Mouse (Mus musculus): ENCODE results near the gene Dab1.
A peak's percentile ranks its signal among the peaks of the same experiment; 100 is the strongest.

Dab1 gene

DNA sequence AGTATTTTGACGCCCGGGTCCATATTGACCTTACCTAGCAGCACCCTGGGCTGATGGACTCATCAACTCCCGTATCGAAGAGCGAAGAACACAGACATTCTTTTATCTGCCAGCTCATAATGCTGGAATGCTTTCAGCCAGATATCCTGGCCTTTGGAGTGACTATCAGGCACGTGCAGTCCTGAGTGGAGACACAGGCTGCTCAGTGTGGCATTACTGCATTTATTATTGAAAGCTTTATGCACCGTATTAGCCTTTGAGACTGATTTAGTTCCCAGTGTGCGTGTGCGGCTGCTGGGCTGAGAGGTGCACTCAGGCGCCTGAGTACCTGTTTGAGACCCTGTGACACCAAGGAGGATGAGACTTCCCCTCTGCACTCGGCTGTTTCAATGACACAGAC lies 1075.0 kb downstream of the Dab1 start:
- DNase-seq: no peak

DNA sequence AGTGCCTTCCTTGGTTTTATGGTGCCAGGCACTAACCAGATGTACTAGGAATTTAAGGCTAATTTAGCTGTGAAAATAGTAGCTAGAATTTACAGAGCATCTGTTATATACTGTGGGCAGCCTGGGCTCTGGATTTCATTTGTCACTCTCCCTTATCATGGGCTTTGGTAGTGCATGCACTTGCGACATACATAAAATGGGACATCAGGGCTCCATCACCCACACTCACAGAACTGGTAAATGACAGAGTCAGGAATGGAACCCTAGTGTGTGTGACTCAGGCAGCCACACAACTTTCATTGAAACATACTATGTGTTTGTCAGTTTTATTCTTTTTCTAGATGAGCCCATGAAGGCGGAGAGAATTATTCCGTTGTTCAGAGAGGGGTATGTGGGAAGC lies 1077.4 kb downstream of the Dab1 start:
- DNase-seq: no peak

DNA sequence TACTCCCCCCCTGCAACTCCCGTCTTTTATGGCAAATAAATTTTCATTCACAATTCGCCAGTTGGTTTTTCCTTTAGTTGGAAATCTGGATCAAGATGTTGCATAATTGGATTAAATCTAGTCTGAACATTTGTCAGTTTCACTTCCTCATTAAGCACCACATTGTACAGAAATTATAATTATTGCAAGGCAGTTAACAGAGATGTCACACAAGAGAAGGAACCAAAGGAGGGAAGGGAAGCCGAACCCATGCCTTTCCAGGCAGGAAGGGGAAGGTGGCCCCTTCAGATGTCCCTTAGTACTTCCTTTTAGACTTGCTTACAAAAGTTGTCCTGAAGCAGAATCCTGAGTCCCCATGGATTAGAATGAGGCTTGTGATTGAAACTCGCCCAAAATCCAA lies 1078.5 kb downstream of the Dab1 start:
- peak; percentile 89 for DNase-seq

DNA sequence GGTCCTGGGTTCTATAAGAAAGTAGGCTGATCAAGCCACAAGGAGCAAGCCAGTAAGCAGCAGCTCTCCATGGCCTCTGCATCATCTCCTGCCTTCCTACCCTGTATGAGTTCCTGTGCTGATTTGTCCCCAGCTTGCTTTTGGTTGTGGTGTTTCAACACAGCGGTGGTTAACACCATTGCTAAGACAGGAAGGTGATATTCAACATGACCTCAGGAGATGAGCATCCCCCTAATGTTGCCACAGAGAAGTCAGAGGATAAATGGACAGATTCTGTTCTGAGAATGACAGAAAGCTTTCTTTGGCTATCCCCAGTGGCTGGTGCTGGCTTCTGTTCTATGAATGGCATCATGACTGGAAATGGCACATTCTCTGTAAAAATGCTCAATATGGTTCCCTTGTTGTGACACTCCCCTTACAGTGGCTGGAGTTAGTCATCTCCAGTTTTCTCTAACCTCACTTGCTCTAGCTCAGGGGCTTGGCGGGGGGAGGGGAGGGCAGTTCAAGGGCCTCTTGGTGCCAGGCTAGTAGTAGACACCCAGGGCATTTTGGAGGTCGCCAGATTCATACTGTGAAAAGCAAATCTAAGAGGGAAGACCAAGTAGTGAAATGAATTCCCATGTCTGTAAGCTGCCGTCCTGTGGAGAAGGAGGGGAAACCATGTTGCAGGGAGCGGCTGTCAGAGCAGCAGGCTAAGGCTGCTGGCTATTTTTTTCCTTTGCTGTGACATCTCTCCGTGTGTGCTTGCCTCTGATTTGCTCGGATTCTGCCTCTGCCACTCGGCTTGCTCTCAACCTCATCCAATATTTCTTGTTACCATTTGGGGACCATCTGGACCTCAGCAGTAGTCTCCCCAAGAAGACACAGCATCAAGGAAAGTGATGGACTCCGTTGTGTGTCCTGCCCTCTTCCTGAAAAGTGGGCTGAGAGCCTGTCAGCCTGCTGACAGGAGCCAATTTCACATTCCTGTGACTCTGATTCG lies 1086.8 kb downstream of the Dab1 start:
- DNase-seq: no peak

DNA sequence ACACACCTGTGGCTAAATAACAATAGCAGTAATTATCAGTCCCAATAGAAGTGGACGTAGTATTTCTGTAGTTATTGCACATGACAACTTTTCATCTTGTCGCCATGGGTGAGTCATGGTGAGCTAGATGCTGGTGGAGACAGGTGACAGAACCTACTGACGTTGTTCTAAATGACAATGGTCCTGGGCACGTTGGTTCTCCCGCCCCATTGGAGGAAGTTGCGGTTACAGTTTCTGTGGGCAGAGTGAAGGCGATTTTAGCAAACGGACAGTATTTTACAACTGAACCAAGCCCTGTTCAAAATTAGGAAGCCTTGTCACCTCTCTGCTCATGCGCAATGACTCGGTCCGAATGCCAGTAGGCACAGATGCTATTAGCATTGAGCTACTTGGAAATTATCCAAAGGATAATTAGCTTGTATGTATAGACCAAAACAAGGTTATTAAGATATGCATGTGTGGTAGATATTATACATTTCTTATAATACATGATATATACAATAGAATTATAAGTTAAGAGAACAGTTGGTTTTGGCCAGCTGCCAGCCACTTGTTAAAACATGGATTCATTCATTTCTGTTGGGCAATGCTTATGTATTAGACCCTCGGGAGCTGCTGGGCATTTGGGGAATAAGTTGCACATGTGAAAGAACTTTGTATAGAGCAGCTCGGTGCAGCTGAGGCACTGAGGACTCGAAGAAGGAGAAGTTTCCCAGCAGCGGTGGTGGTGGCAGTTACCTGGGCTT lies 1093.4 kb downstream of the Dab1 start:
- no peak for DNase-seq

DNA sequence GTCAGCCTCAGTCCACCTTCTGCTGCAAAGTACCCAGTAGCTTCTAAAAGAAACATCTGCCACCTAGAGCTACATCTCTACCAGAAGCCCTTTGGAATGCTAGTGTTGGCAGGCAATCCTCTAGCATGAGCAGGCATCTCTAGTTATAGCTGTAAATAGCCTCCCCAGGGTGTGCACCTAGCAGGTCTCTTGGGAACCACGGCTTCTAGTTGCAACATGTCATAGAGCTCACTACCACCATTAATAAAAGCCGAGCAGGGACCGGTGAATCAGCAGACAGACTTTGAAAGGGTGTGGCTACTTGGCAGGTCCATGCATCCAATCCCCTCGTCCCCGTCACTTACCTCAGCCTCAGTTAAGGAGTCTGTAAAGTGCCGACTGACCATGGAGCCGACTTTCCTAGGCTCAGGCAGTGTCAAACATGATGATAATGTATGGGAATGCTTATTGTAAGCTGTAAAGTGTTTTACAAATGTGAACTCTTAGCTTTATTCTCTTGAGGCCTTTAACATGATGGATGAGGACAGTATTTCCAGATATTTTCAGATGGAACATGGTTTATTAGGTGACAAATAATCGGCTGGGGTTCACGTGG lies 1095.9 kb downstream of the Dab1 start:
- no peak for DNase-seq

DNA sequence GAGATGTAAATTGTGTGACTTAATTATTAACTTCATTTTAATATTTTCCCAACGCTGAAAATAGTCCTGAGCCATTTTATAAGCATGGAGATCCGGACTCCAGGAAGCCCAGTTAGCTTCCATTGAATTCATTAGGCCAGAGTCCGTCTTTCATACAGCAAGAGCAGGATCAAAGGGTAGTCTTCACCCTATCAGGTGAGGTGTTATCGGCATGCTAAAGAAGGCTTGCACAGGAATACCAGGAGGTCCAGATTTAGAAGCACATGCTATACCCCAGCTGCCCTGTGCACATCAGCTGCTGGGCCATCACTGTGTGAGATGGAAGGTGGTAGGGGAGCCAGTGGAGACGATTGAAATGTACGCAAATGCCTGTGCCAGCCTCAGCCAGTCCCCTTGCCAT lies 1096.7 kb downstream of the Dab1 start:
- DNase-seq: no peak

DNA sequence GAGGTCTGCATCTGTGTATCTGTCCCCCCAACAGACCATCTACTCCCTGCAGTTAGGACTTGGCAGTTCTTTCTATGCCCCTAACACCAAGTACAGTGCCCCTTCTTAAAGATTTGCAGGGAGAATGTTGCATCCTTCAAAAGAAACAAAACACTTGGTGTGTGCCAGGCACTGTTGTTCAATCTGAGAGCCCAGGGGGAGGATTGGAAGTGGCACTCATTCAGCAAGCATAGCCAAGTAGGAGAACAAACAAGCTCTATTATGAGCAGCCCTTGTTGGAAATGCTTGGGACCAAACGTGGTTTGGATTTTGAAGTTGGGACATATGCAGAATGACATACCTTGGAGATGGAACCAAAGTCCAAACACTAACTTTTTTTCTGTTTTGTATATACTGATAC lies 1097.3 kb downstream of the Dab1 start:
- no peak for DNase-seq

DNA sequence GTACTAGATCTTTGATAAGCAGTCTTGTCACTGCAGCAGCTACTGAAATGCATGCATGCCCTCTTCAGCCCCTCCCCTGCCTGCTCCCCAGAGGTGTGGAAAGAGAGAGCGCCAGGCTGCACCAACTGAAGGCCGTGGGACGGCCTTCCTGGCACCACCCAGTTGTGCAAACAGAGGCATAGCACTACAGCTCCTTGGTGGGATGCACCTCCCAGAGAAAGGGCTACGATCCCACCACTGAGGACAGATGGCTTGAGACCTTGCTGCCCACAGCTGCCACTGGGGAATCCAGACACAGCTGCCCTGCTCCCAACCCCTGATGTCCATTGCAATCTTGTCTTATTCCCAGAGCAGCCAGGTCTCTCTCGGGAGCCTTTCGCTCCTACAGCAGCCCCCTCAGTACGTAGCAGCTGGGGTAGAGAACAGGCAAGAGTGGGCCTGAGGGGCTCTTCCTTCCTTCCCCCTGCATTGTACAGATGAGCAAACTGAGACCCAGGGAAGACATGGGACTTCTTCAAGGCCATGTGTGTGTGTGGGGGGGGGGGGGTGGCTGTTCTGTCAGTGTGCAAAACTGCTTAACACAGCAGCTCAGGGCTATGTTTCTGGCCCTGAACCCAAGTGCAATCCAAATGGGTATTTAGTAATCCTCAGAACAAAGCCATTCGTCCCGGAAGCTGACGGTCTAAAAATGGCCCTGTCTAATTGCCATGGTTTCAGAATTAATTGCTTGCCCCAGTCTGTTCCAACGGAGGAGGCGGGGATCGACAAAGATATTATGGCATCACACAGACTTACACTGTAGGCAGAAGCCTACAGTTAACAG lies 1100.0 kb downstream of the Dab1 start:
- DNase-seq: no peak

DNA sequence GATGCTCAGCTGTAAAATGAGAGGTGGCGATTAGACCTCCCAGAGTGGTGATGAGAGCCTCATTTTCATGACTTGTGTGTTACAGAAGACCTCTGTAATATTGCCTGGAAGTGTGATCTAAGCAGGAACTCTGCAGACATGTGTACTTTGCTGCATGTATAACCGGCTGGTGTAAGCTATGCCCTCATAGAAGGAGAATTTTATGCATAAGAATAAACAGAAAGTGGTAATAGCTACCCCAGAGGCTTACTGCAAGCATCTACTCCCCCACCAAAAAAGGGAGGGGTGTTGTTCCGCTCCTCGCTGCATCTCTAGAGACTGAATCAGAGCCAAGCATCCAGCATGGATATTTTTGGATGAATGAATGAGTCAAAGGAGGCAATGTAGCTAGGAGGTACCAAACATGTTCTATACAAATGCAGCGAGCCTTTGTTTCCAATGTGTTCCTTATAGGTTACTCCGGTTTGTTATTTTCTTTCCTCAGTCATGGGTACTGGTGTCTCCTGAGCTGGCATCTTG lies 1104.4 kb downstream of the Dab1 start:
- DNase-seq: no peak

DNA sequence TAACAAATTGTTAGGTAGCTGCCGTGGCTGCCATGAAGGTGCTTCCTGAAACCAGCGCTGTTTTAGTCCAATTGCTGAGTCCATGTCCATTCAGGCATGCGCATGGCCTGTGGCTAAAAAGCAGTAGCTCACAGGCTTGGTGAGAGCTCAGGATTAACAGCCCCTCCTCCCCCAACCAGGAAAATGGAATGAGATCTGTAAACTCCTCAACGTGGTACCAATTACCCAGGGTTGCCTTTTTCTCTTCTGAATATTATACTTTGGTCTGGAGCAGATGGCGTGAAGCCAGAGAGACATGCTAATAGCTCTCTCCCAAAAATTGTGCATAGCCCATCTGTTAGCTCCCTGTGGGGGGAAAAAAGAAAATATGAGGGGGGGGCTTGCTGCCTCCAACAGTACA lies 1105.1 kb downstream of the Dab1 start:
- DNase-seq: peak; percentile 74

DNA sequence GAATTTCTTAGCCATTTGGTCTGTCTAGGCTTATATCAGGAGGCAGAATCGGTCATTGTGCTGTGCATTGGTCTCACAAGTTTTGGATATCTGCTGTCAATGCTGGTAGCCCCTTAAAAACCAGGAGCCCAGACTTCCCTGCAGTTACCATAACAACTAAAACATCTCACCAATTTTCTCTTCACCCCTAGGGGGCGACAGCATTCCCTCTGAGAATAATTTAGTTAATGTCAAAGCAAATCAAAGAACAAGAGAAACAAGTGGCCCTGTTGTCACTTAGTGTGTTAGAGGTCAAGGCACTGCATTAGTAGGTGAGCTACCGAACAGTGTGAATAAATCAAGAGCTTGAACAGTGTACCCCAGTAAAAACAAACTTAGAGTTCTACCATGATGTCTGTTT lies 1106.5 kb downstream of the Dab1 start:
- no peak for DNase-seq

DNA sequence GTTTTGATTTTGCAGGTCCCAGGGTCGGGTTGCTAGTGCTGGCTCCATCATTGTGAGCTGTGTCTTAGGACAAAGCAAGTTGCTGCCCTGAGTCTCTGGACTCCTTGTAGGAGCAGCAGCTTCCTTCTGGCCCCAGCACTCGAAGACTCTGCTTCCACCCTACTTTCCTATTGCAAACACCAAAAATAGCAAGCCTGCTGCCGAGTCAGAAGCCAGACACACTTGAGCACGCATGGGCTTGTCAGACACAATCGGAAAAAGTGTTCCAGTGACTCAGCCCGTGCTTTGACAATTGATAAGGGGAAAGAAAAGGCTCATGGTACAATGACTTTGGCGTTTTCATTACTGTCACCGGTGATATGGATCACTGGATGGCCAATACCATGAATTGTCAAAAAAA lies 1110.0 kb downstream of the Dab1 start:
- peak; percentile 84 for DNase-seq

DNA sequence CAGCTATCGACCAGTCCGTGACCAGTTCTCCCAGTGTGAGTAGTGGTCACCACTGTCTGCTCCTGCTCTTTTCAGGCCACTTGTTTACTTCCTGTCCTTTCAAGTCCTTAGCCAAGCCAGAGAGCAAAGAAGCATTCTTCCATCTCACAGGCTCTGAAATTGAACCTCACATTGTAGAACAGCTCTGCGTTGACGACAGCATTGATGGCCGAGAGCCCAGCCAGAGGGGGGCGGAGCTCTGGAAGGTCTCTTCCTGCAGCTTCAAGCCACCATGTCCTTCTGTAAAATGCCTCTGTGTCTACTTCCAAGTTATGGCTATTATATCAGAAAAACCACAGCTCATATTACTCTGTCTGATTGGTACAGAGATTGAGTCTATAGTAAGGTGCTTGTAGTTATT lies 1127.3 kb downstream of the Dab1 start:
- DNase-seq: no peak

DNA sequence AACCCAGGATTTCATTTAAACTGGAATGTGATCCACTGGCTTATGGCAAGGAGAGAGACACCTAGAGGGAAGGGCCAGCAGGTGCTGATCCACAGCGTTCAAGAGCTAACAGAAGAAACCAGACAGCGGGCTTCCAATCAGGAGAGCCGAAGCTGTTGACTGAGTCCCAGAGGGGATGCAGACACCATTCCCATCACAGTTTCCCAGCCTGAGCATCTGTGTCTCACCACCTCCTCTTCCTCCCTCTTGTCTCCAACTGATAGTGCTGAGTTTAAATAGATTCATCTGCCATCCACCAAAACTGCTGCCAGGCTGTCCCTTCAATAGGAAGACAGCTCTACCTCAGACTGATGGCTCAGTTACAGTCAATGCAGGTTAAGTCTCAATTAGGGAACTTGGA lies 1134.9 kb downstream of the Dab1 start:
- no peak for DNase-seq

DNA sequence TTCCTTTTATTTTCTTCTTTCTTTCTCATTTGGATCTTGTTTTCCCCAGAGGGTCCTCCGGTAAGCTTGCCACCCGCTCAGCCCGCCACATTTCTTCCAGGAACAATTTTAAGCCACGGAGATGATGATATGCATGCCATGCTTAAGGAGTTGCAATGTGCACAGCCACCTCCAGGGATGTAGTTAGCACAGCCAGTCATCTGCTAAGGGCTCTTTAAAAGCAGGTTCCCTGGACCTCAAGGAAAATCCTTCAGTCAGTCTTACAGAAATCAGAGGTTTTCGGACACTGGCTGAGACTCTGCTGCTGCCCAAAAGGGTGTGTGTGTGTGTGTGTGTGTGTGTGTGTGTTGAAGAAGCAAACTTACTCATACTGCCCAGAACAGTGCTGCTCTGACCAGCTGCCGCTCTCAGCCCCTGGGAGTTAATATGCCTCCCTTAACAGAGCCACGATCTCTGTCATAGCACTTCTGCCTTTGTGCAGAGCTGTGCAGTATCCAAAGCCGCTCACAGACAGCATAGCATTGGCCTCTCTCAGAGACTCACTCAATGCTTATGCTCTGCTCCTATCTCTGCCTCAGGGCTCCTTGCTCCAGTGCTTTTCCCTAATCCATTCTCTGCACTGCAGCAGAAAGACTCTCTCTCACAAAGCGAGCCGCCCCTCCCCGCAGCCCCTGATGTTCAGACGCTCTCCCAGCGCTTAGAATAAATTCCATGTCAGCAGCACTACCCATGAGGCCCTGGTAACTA lies 1141.9 kb downstream of the Dab1 start:
- DNase-seq: no peak

DNA sequence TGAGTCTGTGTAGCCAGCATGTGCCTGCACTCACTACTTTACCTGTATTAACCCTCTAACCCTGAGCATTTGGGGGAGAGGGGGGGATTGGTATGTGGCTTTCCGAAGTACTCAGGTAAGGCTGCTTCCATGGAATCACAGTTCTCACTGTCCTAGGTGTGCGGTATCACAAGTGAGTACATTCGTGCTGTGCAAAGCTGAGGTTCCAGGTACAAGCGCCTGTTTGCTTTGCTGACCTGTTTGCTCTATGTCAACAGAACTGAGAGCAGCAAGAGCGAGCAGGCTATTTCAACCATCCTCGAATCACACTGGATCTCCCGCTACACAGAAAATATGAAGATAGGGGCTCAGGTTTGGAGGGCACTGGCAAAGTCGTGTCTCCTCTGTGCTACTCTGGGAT lies 1146.9 kb downstream of the Dab1 start, which contains the start of gene C8b:
C8b (plus strand) TSS at position 253 of the 400 bp plus-strand sequence.
- DNase-seq: no peak

DNA sequence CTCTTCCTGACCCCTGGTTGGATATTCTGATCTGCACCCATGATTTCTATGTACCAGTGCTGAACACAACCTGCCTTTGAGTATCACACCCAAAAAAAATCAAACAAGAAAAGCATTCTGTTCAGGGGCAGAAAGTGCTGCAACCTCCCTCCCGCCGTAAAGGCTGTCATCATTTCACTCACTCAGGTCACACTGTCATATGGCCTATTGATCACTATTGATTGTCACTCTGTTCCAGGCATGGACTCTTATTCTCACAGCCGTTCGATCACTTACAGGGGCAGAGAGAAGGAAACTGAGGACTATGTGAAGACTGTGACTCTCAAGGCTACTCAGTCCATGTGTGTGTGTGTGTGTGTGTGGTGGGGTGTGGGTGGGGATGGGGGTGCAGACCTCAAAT lies 1149.0 kb downstream of the Dab1 start:
- DNase-seq: no peak

DNA sequence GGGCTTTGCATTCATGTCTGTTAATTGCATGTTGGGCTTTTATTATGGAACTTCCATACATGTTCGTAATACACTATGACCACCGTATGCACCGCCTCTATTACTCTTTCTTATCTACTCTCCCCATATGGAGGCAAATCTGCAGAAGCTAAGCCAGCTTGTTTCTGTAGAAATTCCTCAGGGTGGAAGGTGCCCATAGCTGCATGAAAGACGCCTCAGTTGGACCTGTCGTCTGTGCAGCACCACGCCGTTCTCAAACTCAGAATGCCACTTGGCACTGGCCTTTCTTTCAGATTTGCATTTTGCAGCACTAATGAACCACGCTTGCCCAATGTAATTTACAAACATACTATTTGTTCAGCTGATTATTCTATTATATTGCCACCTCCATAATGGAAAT lies 1150.4 kb downstream of the Dab1 start:
- DNase-seq: no peak

DNA sequence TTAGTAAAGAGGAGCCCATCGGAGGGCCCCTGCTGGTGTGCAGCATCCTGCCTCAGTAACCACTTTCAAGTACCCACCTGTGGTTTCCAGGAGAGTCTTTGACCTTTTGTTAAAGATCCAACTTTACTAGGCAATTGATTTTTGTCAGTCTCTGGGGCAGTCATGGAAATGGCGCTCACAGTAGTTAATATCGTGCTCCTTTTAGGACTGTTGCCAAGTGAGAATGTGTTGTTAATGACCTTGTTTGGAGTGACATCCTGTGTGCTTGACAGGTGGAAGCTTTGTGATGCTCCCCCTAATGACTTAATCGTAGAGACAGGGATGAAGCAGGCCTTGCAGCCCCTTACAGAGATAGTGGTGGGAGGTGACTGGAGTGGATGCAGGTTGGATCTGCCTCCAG lies 1151.2 kb downstream of the Dab1 start:
- no peak for DNase-seq

DNA sequence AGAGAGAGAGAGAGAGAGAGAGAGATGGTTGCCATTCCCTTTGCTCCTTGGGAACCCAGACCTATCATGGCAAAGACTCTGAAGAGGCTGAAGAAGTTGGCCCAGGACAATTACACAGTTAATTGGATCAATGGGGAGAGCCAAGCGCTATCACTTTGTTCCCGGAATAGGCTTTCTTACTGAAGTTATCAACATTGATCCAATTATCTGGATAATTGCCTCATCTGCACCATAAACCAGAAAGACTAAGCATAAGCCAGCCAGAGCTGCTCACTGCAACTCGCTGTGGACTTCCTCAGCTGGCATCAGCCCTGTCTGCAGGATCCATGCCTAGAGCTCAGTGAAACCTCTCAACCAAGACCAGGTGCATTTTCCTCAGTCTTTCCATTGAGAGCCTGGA lies 1156.4 kb downstream of the Dab1 start:
- DNase-seq: peak; percentile 40

DNA sequence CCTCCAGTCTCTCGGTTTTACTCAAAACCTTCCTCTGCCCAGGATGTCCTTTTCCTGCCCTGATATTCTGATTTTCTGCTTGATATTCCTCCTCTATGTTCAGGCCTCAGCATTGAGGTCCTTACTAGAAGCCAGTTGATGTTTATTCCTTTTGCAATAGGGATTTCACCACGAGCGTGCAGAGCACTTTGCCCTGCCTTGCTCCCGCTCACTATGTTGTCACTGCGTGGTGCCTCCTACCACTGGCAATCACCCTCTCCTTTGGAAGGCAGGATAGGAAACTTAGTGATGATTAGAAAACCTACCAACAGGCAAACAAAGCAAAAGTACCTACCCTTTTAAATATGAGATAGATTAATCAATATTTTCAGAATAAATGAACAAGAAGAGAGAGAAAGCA lies 1160.3 kb downstream of the Dab1 start:
- DNase-seq: peak; percentile 55
